Mouse (Mus musculus) cortical plate, adult 2 months (tissue): ENCODE results near the gene Pcbp4.

ENCODE experiments used
- CTCF ChIP-seq: fragments of 200-500 bp; IDR thresholded peaks from 2 replicates; pipeline ENCODE4 v1.5.1; 2011; ENCODE audit warnings: mild to moderate bottlenecking, control low read depth, low read length; ENCODE audit not compliant: insufficient read depth; ENCODE audit errors: extremely low read depth
- POLR2A ChIP-seq: fragments of 200-500 bp; IDR thresholded peaks from 2 replicates; pipeline ENCODE4 v1.6.1; 2011; ENCODE audit warnings: mild to moderate bottlenecking, low read length, control low read depth; ENCODE audit not compliant: insufficient read depth; ENCODE audit errors: extremely low read depth

DNA sequence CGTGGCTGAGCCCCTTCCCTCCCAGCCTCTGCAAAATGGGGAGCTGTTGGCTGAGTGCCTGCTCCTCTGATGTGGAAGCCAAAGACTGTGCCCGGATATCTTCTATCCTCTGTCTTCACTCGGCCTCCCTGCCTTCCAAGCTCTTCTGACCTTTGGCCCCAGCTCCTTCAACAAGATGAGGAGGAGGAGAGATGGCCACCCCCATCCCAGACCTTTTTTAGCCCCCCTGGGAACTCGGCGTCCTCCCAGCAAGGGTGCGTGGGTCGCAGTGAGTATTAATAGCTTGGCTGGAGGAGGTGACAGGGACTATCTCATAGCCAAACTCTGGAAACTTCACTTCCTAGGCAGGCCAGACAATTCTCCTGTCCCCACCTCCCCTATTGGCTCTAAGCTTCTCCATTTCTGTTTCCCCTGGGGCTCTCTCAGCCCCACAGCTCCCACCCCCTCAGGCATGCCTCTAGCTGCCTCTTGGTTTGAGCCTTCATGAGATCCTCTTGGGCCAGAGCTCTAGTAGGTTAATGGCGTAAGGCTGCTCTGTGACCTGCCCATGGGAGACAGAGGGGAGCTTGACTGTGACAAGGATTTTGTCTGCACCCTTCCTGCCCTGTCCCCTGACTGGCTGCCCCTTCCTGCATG lies 46.5 kb upstream of the Pcbp4 start:
- TF ChIP-seq CTCF (no peak), POLR2A (no peak)
